Mouse (Mus musculus): Measurements from ENCODE around the gene Tbc1d12. TPM values are rescaled to one million over a fixed set of nuclear protein-coding genes. Genes with fewer than 3 reads are reported as not detected.
A peak's percentile ranks its signal among the peaks of the same experiment; 100 is the strongest.
"Not testable (repeated sequence)": the region's sequence is repeated elsewhere in the genome, so short reads cannot be mapped to it uniquely, and the experiment has no call there.

The Tbc1d12 gene
- polyA plus RNA-seq, 1 experiment from 2014 or later = 5.7 TPM

GRCm38 (mm10) chr19:38837171-38837641 is 827 bp downstream of the Tbc1d12 start:
- H3K4me2 ChIP-seq = peak overlapping the region; percentile 66
- H3K27ac ChIP-seq (replicated peaks) = peak overlapping the region; percentile 95
- H3K9ac ChIP-seq (replicated peaks) = peak overlapping the region; percentile 92
- peak overlapping the region; percentile 90 for H3K4me3 ChIP-seq (replicated peaks)
- no peaks in the 10 kb centered on the region for H3K36me3 ChIP-seq
- peak; percentile 54 for ATAC-seq (ENCODE audit: low FRiP score)
- no peaks in the 10 kb centered on the region for H3K27me3 ChIP-seq (replicated peaks)
- H3K9me3 ChIP-seq (replicated peaks) = no peaks in the 10 kb centered on the region
- under 1% methylated on average over 54 of the region's 54 CpGs for WGBS
- H3K4me1 ChIP-seq = peaks cover 29% of the 10 kb centered on the region

- H3K36me3 ChIP-seq = no peaks in the 10 kb centered on the region
- H3K27me3 ChIP-seq (replicated peaks) = no peaks in the 10 kb centered on the region
- no peak overlapping the region for H3K4me3 ChIP-seq (replicated peaks)
- H3K27ac ChIP-seq (replicated peaks) = no peak overlapping the region
- peaks cover 14% of the 10 kb centered on the region; the same call in 1 of the 2 replicates for H3K4me1 ChIP-seq
- no peaks in the 10 kb centered on the region for H3K9me3 ChIP-seq (replicated peaks)
- WGBS = 68% methylated on average over 5 of the region's 5 CpGs
- no peak overlapping the region for H3K4me2 ChIP-seq
- no peak overlapping the region for H3K9ac ChIP-seq (replicated peaks)
- ATAC-seq (ENCODE audit: low FRiP score) = no peak
Observed at GRCm38 (mm10) chr19:38844817-38845216, 8.4 kb downstream of the Tbc1d12 start.

- Histone ChIP-seq H3K27me3 (replicated peaks) (no peaks in the 10 kb centered on the region), H3K4me1 (peaks cover 6% of the 10 kb centered on the region; the same call in 1 of the 2 replicates), H3K9ac (replicated peaks) (no peak overlapping the region), H3K9me3 (replicated peaks) (no peaks in the 10 kb centered on the region), H3K4me3 (replicated peaks) (no peak overlapping the region), H3K27ac (replicated peaks) (no peak overlapping the region), H3K36me3 (no peaks in the 10 kb centered on the region), H3K4me2 (no peak overlapping the region)
- 79% methylated on average over 2 of the region's 2 CpGs for WGBS
- ATAC-seq (ENCODE audit: low FRiP score) = no peak
Observed at GRCm38 (mm10) chr19:38846373-38846772, 10.0 kb downstream of the Tbc1d12 start.

GRCm38 (mm10) chr19:38858224-38858623 is 21.8 kb downstream of the Tbc1d12 start:
- Histone ChIP-seq H3K27me3 (replicated peaks) (no peaks in the 10 kb centered on the region), H3K27ac (replicated peaks) (no peak overlapping the region), H3K4me1 (no peaks in the 10 kb centered on the region), H3K4me2 (no peak overlapping the region), H3K4me3 (replicated peaks) (no peak overlapping the region), H3K36me3 (no peaks in the 10 kb centered on the region), H3K9me3 (replicated peaks) (no peaks in the 10 kb centered on the region), H3K9ac (replicated peaks) (no peak overlapping the region)
- WGBS = 96% methylated on average over 3 of the region's 3 CpGs
- ATAC-seq (ENCODE audit: low FRiP score) = no peak

- no peaks in the 10 kb centered on the region for H3K36me3 ChIP-seq
- H3K9ac ChIP-seq (replicated peaks) = no peak overlapping the region
- H3K27me3 ChIP-seq (replicated peaks) = no peaks in the 10 kb centered on the region
- H3K27ac ChIP-seq (replicated peaks) = no peak overlapping the region
- H3K4me1 ChIP-seq = no peaks in the 10 kb centered on the region
- no peak overlapping the region for H3K4me2 ChIP-seq
- ATAC-seq (ENCODE audit: low FRiP score) = no peak
- H3K4me3 ChIP-seq (replicated peaks) = no peak overlapping the region
- no peaks in the 10 kb centered on the region for H3K9me3 ChIP-seq (replicated peaks)
- 97% methylated on average over 6 of the region's 6 CpGs for WGBS
Observed at GRCm38 (mm10) chr19:38862523-38862922, 26.1 kb downstream of the Tbc1d12 start.

GRCm38 (mm10) chr19:38874825-38875224 is 38.4 kb downstream of the Tbc1d12 start:
- 77% methylated on average over 3 of the region's 8 CpGs for whole genome bisulfite sequencing

GRCm38 (mm10) chr19:38880300-38880699 is 43.9 kb downstream of the Tbc1d12 start:
- no peaks in the 10 kb centered on the region for H3K4me1 ChIP-seq
- 0 out of 2 replicates have a peak, but pooled peaks cover 3% of the 10 kb centered on the region for H3K36me3 ChIP-seq
- H3K27ac ChIP-seq (replicated peaks) = no peak overlapping the region
- H3K4me2 ChIP-seq = no peak overlapping the region
- H3K4me3 ChIP-seq (replicated peaks) = no peak overlapping the region
- H3K27me3 ChIP-seq (replicated peaks) = no peaks in the 10 kb centered on the region
- H3K9ac ChIP-seq (replicated peaks) = no peak overlapping the region
- no peak for ATAC-seq (ENCODE audit: low FRiP score)
- H3K9me3 ChIP-seq (replicated peaks) = no peaks in the 10 kb centered on the region

More at GRCm38 (mm10) chr19:38874825-38875224, 38.4 kb downstream of the Tbc1d12 start:
- H3K27me3 ChIP-seq (replicated peaks); H3K4me2 ChIP-seq; H3K9me3 ChIP-seq (replicated peaks); H3K27ac ChIP-seq (replicated peaks); H3K4me1 ChIP-seq; H3K36me3 ChIP-seq; ATAC-seq (ENCODE audit: low FRiP score); H3K9ac ChIP-seq (replicated peaks); H3K4me3 ChIP-seq (replicated peaks): not testable (repeated sequence)

GRCm38 (mm10) chr19:38901146-38902135 is 65.1 kb downstream of the Tbc1d12 start:
- Histone ChIP-seq H3K36me3 (no peaks in the 10 kb centered on the region), H3K4me2 (no peak overlapping the region), H3K9ac (replicated peaks) (no peak overlapping the region), H3K4me3 (replicated peaks) (no peak overlapping the region), H3K27me3 (replicated peaks) (no peaks in the 10 kb centered on the region), H3K4me1 (no peaks in the 10 kb centered on the region), H3K27ac (replicated peaks) (peak overlapping the region; percentile 23; the same call in 1 of the 2 replicates), H3K9me3 (replicated peaks) (no peaks in the 10 kb centered on the region)
- ATAC-seq (ENCODE audit: low FRiP score) = peak; percentile 73; the same call in 1 of the 2 replicates
- WGBS = 61% methylated on average over 12 of the region's 12 CpGs

- Histone ChIP-seq H3K4me1 (no peaks in the 10 kb centered on the region), H3K27ac (replicated peaks) (no peak overlapping the region), H3K27me3 (replicated peaks) (no peaks in the 10 kb centered on the region), H3K4me2 (no peak overlapping the region), H3K9me3 (replicated peaks) (no peaks in the 10 kb centered on the region), H3K36me3 (no peaks in the 10 kb centered on the region), H3K9ac (replicated peaks) (no peak overlapping the region), H3K4me3 (replicated peaks) (no peak overlapping the region)
- ATAC-seq (ENCODE audit: low FRiP score) = no peak
- 94% methylated on average over 5 of the region's 5 CpGs for WGBS
Observed at GRCm38 (mm10) chr19:38902501-38902900, 66.1 kb downstream of the Tbc1d12 start.

- Histone ChIP-seq H3K9me3 (replicated peaks) (no peaks in the 10 kb centered on the region), H3K4me1 (no peaks in the 10 kb centered on the region), H3K27me3 (replicated peaks) (no peaks in the 10 kb centered on the region), H3K4me3 (replicated peaks) (no peak overlapping the region), H3K9ac (replicated peaks) (no peak overlapping the region), H3K27ac (replicated peaks) (no peak overlapping the region), H3K4me2 (no peak overlapping the region), H3K36me3 (peaks cover 32% of the 10 kb centered on the region)
- ATAC-seq (ENCODE audit: low FRiP score) = no peak
- 94% methylated on average over 9 of the region's 9 CpGs for WGBS
Observed at GRCm38 (mm10) chr19:38913786-38914185, 77.4 kb downstream of the Tbc1d12 start.

GRCm38 (mm10) chr19:38914926-38915325 is 78.5 kb downstream of the Tbc1d12 start:
- H3K36me3 ChIP-seq = peaks cover 36% of the 10 kb centered on the region
- H3K4me2 ChIP-seq = no peak overlapping the region
- H3K27ac ChIP-seq (replicated peaks) = no peak overlapping the region
- H3K9ac ChIP-seq (replicated peaks) = no peak overlapping the region
- no peak overlapping the region for H3K4me3 ChIP-seq (replicated peaks)
- H3K27me3 ChIP-seq (replicated peaks) = no peaks in the 10 kb centered on the region
- H3K4me1 ChIP-seq = no peaks in the 10 kb centered on the region
- ATAC-seq (ENCODE audit: low FRiP score) = no peak
- no peaks in the 10 kb centered on the region for H3K9me3 ChIP-seq (replicated peaks)
- 92% methylated on average over 15 of the region's 15 CpGs for WGBS

GRCm38 (mm10) chr19:38915677-38916076 is 79.3 kb downstream of the Tbc1d12 start:
- Histone ChIP-seq H3K36me3 (peaks cover 39% of the 10 kb centered on the region), H3K9ac (replicated peaks) (no peak overlapping the region), H3K27ac (replicated peaks) (no peak overlapping the region), H3K4me2 (no peak overlapping the region), H3K27me3 (replicated peaks) (no peaks in the 10 kb centered on the region), H3K9me3 (replicated peaks) (no peaks in the 10 kb centered on the region), H3K4me3 (replicated peaks) (no peak overlapping the region), H3K4me1 (no peaks in the 10 kb centered on the region)
- ATAC-seq (ENCODE audit: low FRiP score) = no peak
- WGBS = 57% methylated on average over 3 of the region's 3 CpGs

Measured in neural tube, embryonic 15.5 days (tissue).